Mouse (Mus musculus): Measurements from ENCODE around the gene Msh2.
A peak's percentile ranks its signal among the peaks of the same experiment; 100 is the strongest.
"Not testable (repeated sequence)": the region's sequence is repeated elsewhere in the genome, so short reads cannot be mapped to it uniquely, and the experiment has no call there.

Gene Msh2

DNA sequence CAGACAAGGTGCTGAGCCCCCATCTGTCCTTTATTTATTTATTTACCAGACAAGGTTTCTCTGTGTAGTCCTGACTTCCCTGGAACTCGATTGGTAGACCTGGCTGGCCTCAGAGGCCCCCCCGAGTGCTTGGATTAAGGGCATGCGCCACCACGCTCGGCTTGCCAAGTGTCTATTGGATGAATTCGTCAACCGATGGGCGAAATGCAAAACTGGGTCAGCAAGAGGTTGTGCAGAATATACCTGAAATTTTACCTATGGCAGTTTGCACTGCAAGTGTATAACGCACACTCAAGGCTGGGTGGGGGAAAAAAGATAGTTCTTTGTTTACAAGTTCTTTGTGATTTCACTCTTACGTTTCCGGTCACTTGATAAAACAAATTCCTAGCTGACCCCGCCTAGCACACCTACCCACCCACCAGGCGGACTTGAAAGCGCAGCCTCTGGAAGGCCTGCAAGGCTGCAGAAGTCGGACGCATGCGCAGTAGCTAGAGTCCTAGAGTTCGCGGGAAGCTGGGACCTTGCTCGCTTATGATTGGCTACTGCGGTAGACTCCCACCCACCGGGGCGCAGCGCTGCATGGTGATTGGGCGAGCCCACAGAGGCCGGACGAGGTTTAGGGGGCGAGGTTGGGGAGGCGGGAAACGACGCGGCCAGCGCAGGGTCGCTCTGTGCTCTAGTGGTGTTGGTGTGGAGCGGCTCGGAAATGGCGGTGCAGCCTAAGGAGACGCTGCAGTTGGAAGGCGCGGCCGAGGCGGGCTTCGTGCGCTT, at the start of gene Msh2:
TSS of gene Msh2 (plus strand) at position 441 of the 771 bp plus-strand sequence.
- DNase-seq (ENCODE audit: low spot score in 2 of 2): peak; percentile 95 to 97

DNA sequence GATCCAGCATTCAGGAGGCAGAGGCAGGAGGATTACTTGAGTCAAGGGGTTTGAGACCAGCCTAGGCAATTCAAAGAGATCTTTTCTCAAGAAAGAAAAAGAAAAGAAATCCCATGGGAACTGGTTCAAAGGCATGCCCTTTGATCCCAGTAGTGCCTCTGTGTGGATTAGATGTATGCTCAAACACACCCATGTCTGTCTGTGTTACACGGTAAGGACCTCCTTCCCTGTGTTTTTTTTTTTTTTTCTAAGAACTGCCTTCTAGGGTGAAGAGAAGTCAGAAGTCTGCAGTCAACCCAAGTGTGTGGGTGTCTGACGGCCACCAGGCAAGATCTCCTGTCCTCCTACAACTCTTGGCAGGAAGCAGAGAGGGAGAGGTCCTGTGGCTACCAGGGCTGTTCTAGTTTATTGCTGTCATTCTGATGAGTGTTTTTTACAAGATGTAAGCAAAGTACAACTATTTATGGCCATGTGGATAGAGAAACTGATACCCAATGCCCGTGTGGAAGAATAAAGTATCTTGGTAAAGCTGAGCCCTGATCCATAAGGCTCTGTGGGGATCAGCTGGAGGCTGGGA, 46.5 kb upstream of the Msh2 start:
- no peak for DNase-seq (ENCODE audit: low spot score in 2 of 2)

DNA sequence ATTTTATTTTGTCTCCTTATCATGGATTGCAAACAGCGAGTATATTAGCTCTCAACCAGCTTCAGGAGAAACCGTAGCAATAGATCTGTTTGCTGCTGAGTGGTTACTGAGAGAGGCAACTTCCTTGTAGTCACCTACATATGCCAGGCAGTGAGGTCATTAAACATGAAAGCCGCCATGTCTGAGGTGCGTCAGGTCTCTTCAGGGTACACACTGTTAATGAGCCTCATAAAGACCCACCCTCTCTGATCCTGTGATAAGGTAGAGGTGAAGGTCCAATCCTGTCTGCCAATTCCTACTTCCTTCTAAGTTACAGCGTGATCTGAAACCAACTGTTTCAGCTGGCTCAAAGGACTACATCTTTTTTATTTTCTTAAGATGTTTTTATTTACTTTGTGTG, 44.0 kb upstream of the Msh2 start:
- DNase-seq (ENCODE audit: low spot score in 2 of 2): no peak

DNA sequence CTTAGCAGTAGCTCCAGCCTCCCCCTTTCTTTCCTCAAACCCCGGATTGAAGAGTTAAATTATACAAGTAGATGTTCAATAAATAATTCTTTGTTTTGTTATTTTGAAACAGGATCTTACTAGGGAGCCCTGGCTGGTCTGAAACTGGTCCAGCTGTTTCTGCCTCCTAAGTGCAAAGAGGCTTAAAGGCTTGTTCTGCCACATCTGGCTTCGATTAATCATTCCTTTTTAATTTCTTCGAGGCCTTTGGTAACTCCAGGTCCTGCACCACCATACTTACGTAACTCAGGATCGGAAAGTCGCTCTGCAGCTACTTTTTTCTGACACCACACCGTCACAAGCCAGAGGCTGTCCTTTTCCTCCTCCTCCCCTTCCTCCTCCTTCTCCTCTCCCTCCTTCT, 43.4 kb upstream of the Msh2 start:
- DNase-seq (ENCODE audit: low spot score in 2 of 2): no peak

DNA sequence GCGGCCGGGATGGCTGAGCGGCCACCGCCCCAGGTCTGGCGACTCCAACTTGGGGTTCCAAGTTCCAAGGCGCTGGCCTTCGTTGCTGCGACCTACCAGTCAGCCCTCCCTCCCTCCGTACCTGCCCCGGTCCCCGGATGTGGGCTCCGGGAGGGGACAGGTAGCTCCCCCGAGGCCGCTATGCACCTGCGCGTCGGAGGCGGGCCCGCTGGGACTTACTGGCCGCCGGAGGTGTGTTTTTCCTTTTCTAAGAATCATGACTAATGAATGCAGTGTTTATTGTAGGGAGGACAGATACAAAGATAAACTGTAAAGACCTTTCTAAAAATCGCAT, 35.1 kb upstream of the Msh2 start:
- peak in 1 of 2 experiments; percentile 29 for DNase-seq (ENCODE audit: low spot score in 2 of 2)

DNA sequence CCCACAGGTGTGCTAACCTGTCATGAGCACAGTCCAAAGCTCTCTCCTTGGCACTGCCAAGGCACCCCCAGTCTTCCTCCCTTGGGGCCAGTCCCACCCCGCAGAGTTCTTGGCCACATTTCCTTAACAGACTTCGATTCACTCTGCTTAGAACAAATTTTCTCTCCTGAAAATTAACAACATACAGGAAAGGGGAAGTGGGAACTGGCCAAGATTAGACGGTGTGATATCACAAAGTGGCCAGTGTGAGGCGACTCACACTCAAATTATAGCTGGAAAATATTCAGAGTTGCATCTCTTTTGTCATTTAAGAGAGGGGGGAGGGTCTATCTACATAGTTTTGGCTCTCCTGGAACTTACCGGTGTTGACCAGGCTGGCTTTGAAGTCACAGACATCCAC, 32.9 kb upstream of the Msh2 start:
- DNase-seq (ENCODE audit: low spot score in 2 of 2): no peak

DNA sequence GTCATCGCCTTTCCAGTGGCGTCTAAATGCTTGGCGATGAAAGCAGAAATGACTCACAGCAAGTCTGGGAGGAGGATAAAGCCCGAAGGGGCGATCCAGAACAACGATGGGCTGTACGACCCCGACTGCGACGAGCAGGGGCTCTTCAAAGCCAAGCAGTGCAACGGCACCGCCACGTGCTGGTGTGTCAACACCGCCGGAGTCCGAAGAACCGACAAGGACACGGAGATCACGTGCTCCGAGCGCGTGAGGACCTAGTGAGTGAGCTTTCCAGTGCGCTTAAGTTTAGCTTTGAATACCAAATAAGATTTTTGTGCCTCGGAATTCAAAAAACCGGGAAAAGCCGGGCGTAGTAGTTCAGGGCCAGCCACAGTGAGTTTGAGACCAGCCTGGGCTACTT, 31.9 kb upstream of the Msh2 start:
- no peak for DNase-seq (ENCODE audit: low spot score in 2 of 2)

DNA sequence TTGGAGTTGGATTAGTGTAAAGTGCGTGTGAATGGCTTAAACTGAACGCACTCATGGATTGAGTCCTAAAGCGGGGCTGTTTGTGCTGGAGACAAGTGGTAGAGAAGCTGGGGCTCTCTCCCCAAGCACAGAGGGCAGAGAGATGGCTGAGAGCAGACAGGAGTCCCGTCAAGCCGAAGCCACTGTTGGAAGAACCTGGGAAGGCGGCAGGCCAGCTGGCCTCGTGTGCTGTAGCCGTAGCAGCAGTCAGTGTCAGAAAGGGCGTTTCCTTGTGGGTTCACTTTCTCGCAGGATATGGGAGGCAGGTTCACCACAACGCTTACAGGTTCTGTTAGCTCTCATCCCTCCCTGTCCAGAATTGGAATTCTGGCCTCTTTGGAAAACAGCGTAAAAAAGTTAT, 31.1 kb upstream of the Msh2 start:
- DNase-seq (ENCODE audit: low spot score in 2 of 2): no peak

DNA sequence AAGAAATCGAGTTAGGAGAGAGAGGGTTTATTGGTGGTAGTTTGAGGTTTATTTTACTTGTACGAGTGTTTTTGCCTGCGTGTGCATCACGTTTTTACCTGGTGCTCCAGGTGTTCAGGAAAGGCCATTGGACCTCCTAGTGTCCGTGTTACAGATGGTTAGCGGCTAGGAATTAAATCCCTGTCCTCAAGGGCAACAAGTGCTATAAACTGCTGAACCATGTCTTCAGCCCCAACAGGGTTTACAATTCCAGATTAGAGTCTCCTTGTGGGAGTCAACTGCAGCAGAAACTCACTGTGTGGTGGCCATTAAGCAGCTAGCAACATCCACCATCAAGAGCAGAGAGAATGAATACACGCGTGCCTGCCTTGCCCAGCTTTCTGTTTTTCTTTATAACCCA, 29.4 kb upstream of the Msh2 start:
- DNase-seq (ENCODE audit: low spot score in 2 of 2): no peak

DNA sequence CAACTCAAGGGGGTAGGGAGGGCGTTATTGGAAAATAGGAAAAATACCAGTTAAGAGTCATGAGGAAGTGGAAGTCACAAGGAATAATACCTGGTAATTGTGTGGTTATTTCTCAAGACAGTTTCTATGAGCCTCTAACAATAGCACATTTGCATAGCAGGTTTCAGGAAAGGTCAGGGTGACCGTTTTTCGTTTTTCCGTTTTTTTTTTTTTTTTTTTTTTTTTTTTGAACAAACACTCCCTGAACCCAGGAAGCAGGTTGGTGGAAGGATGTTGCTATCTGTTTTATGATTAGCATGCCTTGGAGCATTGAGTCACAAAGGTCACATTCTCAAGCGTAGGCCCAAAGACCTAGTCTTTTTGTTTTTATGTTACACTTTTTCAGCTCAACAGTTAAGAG, 16.5 kb upstream of the Msh2 start:
- DNase-seq (ENCODE audit: low spot score in 2 of 2): not testable (repeated sequence)

DNA sequence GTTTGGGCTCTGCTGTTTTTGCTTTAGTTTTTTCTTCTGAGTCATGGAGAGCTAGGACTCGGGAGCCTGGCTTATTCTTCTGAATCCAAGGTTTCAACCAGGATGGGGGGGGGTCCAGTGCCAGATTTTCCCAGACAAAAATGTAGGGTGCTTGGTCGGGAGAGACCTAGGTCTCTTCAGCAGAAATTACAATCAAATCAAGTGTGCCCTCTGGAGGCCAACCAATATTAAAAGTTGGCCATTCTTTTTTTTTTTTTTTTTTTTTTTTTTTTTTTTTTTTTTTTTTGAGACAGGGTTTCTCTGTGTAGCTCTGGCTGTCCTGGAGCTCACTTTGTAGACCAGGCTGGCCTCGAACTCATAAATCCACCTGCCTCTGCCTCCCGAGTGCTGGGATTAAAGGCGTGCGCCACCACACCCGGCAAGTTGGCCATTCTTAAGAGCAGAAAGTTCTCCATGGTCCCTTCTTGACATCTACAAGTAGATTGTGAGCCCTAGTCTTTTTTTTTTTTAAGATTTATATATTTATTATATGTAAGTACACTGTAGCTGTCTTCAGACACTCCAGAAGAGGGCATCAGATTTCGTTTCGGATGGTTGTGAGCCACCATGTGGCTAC, 10.1 kb upstream of the Msh2 start:
- not testable (repeated sequence) for DNase-seq (ENCODE audit: low spot score in 2 of 2)

DNA sequence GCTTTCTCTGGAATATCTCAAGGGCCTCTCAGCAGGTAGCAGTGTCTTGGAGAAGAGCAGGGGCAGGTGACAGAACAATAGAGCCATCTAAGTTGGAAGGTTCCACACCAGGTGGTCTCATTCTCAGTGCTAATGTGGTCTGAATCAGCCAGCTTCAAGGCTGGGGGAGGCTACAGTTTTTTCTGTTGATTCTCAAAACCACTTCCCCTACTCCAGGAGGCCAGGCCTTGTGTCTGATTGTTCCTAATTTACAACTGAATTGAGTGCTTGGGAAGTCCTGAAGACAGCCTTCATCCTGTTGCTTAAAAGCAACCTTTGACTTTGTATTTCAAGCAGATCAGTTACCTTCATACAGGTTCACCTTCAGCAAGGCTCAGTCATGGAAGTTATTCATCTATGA, 7.9 kb upstream of the Msh2 start:
- no peak for DNase-seq (ENCODE audit: low spot score in 2 of 2)

DNA sequence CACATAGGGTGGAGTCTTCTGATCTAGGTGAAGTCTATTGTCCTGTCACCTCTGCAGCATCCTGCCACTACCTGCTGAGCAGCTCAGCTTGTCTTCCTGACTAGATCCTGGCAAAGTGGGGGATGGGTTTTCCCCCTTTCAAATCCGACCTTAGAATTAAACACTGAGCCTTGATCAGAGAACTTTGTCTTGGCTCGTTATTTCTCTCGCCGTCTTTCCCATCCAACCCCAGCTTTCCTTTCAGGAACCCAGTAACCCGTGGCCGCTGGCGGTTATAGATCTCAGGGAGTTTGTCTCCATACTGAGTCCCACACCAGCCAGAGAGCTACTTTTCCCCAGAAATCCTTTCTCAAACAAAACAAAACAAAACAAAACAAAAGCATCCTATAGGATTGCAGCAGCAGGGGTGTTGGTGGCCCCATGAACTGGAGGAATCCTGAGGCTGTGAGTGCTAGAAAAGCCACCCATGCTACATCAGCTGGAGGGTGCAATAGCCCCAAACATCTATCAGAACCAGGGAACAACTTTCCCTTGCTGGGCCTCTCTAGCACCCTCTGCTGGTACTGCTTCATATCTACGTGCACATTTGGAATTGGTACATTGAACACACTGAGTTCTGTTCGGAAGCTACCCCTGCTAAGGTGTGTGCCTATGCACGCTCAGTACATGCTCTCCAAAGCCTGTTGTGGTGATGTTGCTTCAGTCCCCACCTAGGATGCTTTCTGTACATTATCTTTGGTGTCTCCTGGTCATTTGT, 6.9 kb upstream of the Msh2 start:
- peak; percentile 25 to 69 for DNase-seq (ENCODE audit: low spot score in 2 of 2)

DNA sequence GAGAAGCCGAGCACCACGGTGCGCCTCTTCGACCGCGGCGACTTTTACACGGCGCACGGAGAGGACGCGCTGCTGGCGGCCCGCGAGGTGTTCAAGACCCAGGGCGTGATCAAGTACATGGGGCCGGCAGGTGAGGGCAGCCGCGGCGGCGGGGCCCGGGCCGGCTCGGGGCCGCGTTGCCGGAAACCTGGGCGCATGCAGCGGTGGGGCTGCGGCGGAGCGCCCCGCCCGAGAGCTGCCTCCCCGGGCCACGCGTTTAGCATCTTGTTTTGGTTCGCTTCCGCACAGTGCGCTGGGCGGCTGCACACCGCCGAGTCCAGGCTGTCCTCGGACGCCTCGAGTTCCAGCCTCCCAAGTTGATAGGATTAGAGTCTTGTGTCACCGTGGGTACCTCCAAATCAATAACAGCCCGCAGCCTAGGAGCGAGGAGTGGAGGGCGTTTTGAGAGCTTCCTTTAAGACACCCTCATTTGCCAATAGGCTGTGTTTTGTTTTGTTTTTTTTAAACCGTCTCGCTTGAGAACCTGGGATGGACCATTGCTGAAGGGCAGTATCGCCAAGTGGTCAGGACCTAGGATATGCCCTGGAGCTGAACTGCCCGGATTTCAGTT, 652 bp downstream of the Msh2 start:
- peak in 1 of 2 experiments; percentile 69 for DNase-seq (ENCODE audit: low spot score in 2 of 2)

DNA sequence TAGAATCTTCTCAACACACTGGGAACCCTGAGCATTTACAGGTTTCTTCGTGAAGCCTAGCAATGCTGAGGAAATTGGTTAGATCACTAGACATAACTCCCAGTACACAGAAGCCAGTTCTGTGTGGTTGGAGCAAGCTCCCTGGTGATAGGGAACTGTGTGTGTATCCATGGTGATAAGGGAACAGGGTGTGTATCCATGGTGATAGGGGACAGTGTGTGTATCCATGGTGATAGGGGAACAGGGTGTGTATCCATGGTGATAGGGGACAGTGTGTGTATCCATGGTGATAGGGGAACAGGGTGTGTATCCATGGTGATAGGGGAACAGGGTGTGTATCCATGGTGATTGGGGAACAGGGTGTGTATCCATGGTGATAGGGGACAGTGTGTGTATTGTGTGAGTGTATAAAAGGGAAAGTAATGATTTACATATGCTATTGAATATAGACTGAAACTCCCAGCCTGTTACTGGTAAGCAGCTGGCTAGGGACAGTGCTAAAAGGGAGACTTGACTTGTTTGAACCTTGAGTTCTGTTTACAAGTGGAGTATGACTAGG, 4.9 kb downstream of the Msh2 start:
- not testable (repeated sequence) for DNase-seq (ENCODE audit: low spot score in 2 of 2)

DNA sequence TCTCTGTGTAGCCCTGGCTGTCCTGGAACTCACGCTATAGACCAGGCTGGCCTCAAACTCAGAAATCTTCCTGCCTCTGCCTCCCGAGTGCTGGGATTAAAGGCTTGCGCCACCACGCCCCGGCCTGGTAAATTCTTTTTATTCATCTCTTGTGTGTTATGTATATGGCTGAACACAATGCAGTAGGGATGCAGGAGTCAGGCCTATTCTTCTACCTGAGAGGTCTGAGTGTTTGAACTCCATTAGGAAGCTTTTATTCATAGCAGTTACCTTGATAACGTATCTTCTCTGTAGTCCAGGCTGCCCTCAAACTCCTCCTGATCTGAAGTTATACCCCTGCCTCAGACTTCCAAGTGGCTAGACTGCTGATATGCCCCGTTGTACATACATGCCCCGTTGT, 5.5 kb downstream of the Msh2 start:
- DNase-seq (ENCODE audit: low spot score in 2 of 2): no peak

DNA sequence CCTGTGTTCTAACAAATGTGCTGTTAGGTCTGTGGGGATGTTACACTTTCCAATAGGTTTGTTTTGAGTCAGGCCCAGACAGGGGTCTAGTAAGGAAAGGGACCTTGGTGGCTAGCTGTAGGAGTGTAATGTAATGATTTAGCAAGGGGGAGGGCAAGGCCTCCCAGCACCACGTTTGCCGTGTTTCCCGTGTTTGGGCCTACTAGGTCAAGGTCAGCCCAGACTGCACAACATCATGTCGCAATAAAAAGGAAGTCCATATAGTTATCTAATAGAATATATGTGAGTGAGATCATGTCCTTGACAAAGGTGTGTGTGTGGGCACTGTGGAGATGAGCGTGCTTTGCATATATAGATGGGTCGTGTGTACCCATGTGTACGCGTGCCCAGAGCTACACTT, 17.1 kb downstream of the Msh2 start:
- no peak for DNase-seq (ENCODE audit: low spot score in 2 of 2)

DNA sequence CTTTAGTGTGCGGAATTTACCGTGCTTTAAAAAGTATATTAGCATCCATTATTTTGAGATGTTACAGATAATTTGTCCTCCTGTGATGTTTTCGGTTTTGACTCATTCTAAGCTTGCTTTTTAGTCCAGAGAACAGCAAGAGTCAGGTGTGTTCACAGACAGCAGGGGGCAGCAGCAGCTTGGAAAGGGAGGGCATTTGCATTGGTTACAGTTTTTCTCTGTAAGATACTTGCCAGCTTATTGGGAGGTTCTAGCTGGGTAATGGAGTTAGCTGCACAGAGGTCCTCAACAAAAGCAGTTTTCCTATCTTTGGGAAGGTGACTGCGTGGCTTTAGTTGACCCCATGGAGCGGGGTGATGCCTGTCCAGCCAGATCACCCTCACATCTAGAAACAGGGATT, 19.8 kb downstream of the Msh2 start:
- peak; percentile 16 to 74 for DNase-seq (ENCODE audit: low spot score in 2 of 2)

DNA sequence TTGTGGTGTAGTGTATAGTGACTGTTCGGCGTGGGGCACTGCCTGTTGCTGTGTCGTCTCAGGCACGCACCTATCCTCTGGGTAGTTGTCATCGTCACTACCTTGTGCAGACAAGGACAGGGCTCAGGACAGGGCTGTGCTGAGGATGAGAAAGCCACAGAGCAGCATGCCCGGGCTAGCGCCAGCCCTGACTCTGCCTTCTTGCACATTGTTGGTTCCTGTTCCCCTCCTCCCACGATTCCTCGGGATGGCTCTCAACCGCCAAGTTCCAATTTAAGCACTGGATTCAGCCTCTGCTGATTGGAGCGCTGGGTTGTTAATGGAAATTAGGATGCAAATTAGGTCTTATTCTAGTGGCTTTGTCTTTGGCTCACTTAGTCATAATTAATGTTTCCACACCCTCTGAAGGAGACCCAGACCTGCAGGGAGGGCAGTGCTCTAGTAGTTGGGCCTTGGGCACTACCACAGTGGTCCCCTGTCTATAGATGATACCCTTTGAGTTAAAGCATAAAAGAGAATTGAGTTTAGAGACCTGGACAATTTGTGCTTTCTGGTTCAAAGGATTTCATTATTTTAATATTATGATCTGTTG, 23.8 kb downstream of the Msh2 start:
- no peak for DNase-seq (ENCODE audit: low spot score in 2 of 2)

DNA sequence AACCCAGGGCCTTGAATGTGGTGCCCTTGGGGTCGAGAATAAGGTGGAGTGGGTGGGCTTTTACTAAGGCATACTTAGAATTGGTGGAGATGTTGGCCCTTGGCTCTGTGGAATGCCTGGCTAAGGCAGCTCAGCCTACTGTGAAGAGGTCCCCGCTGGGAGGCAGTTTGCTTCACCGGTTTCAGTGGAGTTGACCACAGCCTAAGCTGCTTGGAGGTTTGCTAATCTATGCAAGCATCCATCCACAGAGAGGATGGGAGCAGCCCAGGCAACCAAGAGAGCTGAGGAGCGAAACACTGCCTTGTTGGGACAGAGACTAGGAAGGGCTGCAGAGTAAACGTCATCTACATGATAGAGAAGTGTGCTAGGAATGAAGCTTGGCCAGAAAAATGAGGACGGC, 24.7 kb downstream of the Msh2 start:
- DNase-seq (ENCODE audit: low spot score in 2 of 2): no peak

DNA sequence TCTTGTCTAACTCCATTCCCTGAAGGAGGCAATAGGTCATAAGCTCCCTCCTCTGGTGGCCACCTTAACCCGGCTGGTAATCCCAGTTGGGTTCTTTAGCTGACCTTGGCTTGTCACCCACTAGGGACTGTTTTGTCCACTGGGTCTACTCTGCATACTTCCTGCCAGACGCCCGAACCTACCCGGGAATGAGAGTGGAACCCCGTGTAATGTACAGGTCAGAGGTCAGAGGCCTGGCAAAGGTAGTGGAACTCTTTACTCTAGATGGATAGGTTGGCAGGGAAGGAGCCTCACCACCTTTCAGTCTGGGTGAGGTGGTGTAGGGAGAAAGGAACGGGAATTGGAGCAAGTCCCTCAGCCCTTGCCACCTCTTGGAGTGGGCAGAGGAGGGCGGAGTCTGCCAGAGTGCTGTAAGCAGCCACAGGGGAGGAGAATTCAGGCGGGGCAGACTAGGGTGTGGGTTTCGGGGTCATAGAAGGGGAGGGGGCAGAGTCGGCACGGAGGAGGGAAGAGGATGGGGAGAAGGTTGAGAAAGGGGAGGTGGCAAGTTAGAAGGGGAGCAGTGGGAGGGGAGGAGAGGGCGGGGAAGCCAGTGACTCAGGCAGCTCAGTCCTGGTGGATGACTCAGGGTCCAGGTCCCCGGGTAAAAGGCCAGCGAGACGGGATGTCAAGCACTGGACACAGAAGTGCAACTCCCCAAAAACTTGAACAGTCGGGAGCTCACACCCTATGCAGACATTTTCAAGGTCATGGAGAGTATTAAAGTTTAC, 27.1 kb downstream of the Msh2 start:
- DNase-seq (ENCODE audit: low spot score in 2 of 2): no peak

All from spleen, postnatal 10 days (tissue).